Mouse (Mus musculus): ENCODE results near the gene A430078G23Rik.

Gene A430078G23Rik

GRCm38 (mm10) chr8:3411085-3411484 lies 57.9 kb downstream of the A430078G23Rik start:
- DNase-seq (ENCODE audit: low spot score in 2 of 2), result no peak

- DNase-seq (ENCODE audit: low spot score in 2 of 2), result no peak
These were observed 58.7 kb downstream of the A430078G23Rik start for GRCm38 (mm10) chr8:3411901-3412301.

GRCm38 (mm10) chr8:3412816-3413215 lies 59.6 kb downstream of the A430078G23Rik start:
- DNase-seq (ENCODE audit: low spot score in 2 of 2), result no peak

DNA sequence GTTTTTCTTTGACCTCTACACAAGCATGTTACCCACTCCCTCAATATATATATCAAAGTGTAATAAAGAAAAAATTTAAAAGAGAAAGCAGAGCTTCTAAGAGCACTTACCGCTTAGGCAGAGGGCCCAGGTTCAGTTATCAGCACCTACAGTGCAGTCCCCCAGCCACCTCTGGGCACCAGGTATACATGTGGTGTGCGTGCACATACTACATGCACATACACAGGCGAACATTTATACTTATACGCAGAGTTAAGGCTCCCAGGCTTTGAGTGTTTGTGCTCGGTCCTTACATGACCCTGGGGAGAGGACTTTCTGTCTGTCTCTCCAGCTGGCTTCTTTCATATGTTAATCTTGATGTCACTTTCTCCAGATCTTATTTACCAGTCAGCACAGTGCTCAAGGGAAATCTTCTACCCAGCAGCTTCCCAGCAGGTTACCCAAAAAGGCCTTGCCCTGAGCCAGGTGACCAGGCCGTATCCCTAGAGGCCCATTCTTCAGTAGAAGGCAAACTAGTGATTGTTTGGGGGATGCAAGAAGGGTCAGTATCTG lies 61.5 kb downstream of the A430078G23Rik start:
- DNase-seq (ENCODE audit: low spot score in 2 of 2), result no peak

- no peak for DNase-seq (ENCODE audit: low spot score in 2 of 2)
These were observed 62.0 kb downstream of the A430078G23Rik start for GRCm38 (mm10) chr8:3415259-3415658.

GRCm38 (mm10) chr8:3415661-3416060 lies 62.4 kb downstream of the A430078G23Rik start:
- DNase-seq (ENCODE audit: low spot score in 2 of 2), result no peak

DNA sequence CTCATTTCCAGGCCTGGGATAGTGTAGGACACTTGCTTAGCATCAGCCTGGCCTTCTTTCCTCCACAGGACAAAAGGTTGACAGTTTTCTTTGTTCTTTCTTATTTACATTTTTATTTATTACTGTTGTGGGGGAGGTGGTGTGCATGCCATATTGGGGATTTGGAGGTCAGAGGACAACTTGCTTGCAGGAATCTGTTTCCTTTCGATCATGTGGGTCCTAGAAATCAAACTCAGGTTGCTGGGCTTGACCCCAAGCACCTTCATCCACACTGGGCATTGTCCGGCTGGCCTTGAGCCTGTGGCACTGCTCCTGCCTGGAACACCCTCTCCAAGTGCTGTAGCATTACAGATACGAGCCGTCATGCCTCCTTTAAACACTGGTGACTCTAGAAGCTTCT lies 63.6 kb downstream of the A430078G23Rik start:
- no peak for DNase-seq (ENCODE audit: low spot score in 2 of 2)

DNA sequence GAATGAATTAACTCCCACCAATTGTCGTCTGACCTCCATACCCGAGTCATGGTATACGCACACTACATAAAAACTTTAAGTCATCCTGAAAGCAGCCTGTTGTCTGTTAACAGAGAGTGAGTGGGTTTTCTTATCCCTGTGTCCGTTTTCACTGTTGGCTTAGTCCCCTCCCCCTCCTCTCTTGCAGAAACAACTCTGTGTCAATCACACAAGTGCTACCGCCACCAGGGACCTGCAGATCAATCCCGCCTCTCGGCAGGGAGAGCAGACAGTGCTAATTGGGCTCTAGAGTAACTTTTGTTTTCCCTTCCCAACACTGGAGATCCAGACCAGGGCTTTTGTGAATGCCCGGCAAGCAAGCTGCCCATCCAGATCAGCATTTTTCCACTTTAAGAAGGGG lies 64.2 kb downstream of the A430078G23Rik start:
- no peak for DNase-seq (ENCODE audit: low spot score in 2 of 2)

- no peak for DNase-seq (ENCODE audit: low spot score in 2 of 2)
These were observed 64.9 kb downstream of the A430078G23Rik start for GRCm38 (mm10) chr8:3418101-3418500.

- DNase-seq (ENCODE audit: low spot score in 2 of 2), result no peak
These were observed 67.0 kb downstream of the A430078G23Rik start for GRCm38 (mm10) chr8:3420105-3420706.

GRCm38 (mm10) chr8:3421507-3421906 lies 68.3 kb downstream of the A430078G23Rik start:
- DNase-seq (ENCODE audit: low spot score in 2 of 2), result no peak

DNA sequence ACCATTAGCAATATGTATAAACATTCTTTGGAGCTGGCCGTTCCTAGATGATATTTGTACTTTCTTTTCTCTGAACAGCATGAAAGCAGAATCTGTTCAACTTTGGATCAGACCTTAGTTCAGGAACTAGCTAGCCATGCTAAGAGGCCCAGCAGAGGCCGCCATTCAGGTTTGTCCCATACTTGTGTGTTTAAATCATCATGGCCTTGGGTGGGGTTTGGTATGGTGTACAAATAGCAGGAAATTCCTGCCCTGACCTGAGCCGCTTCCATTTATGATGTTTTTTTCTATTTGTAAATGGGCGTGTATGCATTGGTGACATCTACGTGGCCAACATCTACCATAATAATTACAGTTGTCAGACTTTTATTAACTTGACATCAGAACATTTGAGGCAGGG lies 72.0 kb downstream of the A430078G23Rik start:
- no peak for DNase-seq (ENCODE audit: low spot score in 2 of 2)

DNA sequence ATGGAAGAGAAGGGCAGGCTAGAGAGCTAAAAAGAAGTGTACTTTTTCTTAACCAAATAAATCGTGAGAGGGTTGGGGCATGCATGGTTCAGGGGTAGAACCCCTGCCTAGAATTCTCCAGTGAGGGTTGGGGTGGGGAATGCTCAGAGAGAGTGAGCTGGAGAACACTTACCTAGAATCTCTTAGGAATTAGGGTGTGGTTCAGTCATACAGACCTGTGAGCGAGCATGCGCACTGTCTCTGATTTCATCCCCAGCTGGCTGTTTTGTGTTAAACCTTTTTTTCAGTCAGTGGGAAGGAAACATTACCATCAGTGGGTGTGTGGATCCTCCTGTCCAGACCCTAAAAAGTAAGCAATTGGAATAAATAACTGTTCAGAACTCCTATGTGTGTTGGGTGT lies 73.0 kb downstream of the A430078G23Rik start:
- no peak for DNase-seq (ENCODE audit: low spot score in 2 of 2)

- DNase-seq (ENCODE audit: low spot score in 2 of 2), result no peak
These were observed 75.2 kb downstream of the A430078G23Rik start for GRCm38 (mm10) chr8:3428426-3428825.

- DNase-seq (ENCODE audit: low spot score in 2 of 2), result no peak
These were observed 76.8 kb downstream of the A430078G23Rik start for GRCm38 (mm10) chr8:3429966-3430365.

- no peak for DNase-seq (ENCODE audit: low spot score in 2 of 2)
These were observed 77.9 kb downstream of the A430078G23Rik start for GRCm38 (mm10) chr8:3431113-3431512.

- DNase-seq (ENCODE audit: low spot score in 2 of 2), result no peak
These were observed 83.3 kb downstream of the A430078G23Rik start for GRCm38 (mm10) chr8:3436492-3436891.

DNA sequence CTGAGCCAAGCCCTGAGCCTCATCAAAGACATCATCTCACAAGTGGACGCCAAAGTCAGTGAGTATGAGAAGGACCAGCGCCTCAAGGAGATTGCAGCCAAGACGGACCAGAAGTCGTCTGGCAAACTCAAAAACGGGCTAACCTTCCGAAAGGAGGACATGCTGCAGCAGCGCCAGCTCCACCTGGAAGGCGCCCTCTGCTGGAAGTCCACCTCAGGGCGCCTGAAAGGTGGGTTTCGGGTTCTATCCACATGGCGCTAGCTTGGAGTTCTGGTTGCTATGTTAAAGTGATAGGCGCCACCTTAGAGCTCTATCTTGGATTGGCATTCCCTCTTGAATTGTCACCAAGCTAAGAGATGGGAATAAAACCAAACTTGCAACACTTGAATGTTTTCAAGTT lies 86.3 kb downstream of the A430078G23Rik start:
- DNase-seq (ENCODE audit: low spot score in 2 of 2), result no peak

Data from right cerebral cortex, postnatal 10 days (tissue).